Mouse (Mus musculus) heart, postnatal 10 days (tissue): ENCODE measurements around the gene Ramp3. TPM values are rescaled to one million over a fixed set of nuclear protein-coding genes. Genes with fewer than 3 reads are reported as not detected.

Source experiments
- DNase-seq, 2 experiments: peaks; one replicate each; pipeline ENCODE4 v3.0.0; 2021
- intact Hi-C: fragments of 180-260 bp; cut with DNase I; formaldehyde crosslinking; loops from one replicate; pipeline ENCODE4 v1.15.1; 2025
- total RNA-seq, 2 experiments: library from RNA; stranded (reverse); gene quantifications; 2 replicates each; pipeline ENCODE4 v1.2.3; 2021

The Ramp3 gene
- total RNA-seq, 2 experiments from 2014 or later: 4.7 to 5.4 TPM

GRCm38 (mm10) chr11:6708437-6708836, 50.1 kb downstream of the Ramp3 start:
- DNase-seq: no peak
- intact Hi-C loops: loop anchor here (5.0 kb wide), 1 partner anchor 51 kb away; the partner anchor contains the start of gene Ramp3

- DNase-seq: no peak
- intact Hi-C loops: no loop called here
Observed at GRCm38 (mm10) chr11:6710409-6710808, 52.1 kb downstream of the Ramp3 start.

GRCm38 (mm10) chr11:6720746-6721145, 62.4 kb downstream of the Ramp3 start:
- intact Hi-C loops: no loop called here
- DNase-seq: no peak

- intact Hi-C loops: no loop called here
- DNase-seq: no peak
Observed at GRCm38 (mm10) chr11:6726921-6727320, 68.6 kb downstream of the Ramp3 start.

Other genes with a start within 250 kb of the Ramp3 start
- 100 to 1,000 TPM; 943 to 992 TPM for gene Ppia, start 243.1 kb upstream of the Ramp3 start, total RNA-seq
- 10 to 100 TPM; 73.1 to 82.9 TPM for gene H2afv, start 214.1 kb upstream of the Ramp3 start, total RNA-seq
- 10 to 100 TPM; 70.5 to 74.0 TPM for gene Purb, start 182.6 kb upstream of the Ramp3 start, total RNA-seq
- gene Myo1g, start 137.6 kb upstream of the Ramp3 start, total RNA-seq: 1 to 10 TPM; 1.4 to 1.6 TPM
- 10 to 100 TPM; 28.3 to 29.6 TPM for gene Ccm2, start 111.6 kb upstream of the Ramp3 start, total RNA-seq
- gene Nacad, start 52.5 kb upstream of the Ramp3 start, total RNA-seq: 1 to 10 TPM in 1 of 2 experiments, under 1 TPM in 1; 0.60 to 1.1 TPM
- gene Tbrg4, start 32.5 kb upstream of the Ramp3 start, total RNA-seq: 100 to 1,000 TPM; 103 to 106 TPM
- not detected for gene Wap, start 19.9 kb upstream of the Ramp3 start, total RNA-seq
- gene Gm11983, start 179.1 kb downstream of the Ramp3 start, total RNA-seq: not detected